Mouse (Mus musculus) cerebellum, adult 2 months (tissue): ENCODE data around the gene Ndufa13.

Source experiments
- CTCF ChIP-seq: fragments of 200-500 bp; IDR thresholded peaks from 2 replicates; pipeline ENCODE4 v1.5.1; 2011; ENCODE audit warnings: low read depth, mild to moderate bottlenecking, control low read depth, low read length, moderate library complexity, borderline replicate concordance; ENCODE audit not compliant: insufficient read depth
- POLR2A ChIP-seq: fragments of 200-500 bp; IDR thresholded peaks from 2 replicates; pipeline ENCODE4 v1.6.1; 2011; ENCODE audit warnings: low read length, control low read depth, borderline replicate concordance; ENCODE audit not compliant: insufficient read depth

GRCm38 (mm10) chr8:69918506-69918905 lies 16.1 kb upstream of the Ndufa13 start:
- no peak for TF ChIP-seq POLR2A
- no peak for TF ChIP-seq CTCF
